Mouse (Mus musculus) CH12F3 (cell line): ENCODE measurements around the gene Olfr1329.
"Not testable (repeated sequence)": the region's sequence is repeated elsewhere in the genome, so short reads cannot be mapped to it uniquely, and the experiment has no call there.

ENCODE experiments used
- in situ Hi-C: fragments of 300-500 bp; cut with MboI; formaldehyde crosslinking; loops from 2 replicates; pipeline ENCODE4 v1.14.3; 2020; ENCODE audit warnings: low sequenced_read_pairs

The Olfr1329 gene

GRCm38 (mm10) chr4:118917365-118917764 lies at the start of gene Olfr1329:
Gene Olfr1329 (minus strand): TSS chr4:118917465.
- in situ Hi-C loops = not testable (repeated sequence)

GRCm38 (mm10) chr4:118961141-118961628 lies 43.9 kb upstream of the Olfr1329 start, which contains the start of gene Lao1:
Gene Lao1 (plus strand): TSS chr4:118961578.
- in situ Hi-C loops = no loop called here

DNA sequence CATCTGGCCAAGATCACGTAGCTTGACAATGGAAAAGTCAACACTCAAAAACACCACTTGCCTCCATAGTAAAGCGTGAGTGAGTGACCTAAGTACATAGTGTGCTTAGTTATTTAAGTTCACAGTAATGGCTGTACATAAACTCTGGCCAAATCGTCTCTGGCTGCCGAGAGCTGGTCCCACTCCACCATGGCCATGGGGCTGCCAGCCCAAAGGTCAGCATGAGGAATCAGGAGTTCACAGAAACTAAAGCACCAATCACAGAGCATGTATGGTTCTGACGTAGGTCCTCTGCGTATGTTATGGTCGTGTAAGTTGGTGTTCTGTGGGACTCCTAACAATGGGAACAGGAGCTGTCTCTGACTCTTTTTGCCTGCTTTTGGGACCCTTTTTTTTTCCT lies 41.5 kb upstream of the Olfr1329 start:
- in situ Hi-C loops = no loop called here

GRCm38 (mm10) chr4:118938512-118938911 lies 21.2 kb upstream of the Olfr1329 start, which contains the start of gene Olfr1328:
Gene Olfr1328 (minus strand): TSS chr4:118938612.
- in situ Hi-C loops = no loop called here

GRCm38 (mm10) chr4:118931326-118931725 lies 14.1 kb upstream of the Olfr1329 start:
- in situ Hi-C loops = not testable (repeated sequence)

- in situ Hi-C loops = no loop called here
These were observed 15.3 kb downstream of the Olfr1329 start for GRCm38 (mm10) chr4:118901981-118902380.

- in situ Hi-C loops = no loop called here
These were observed 29.0 kb downstream of the Olfr1329 start, which contains the start of gene Olfr1330 for GRCm38 (mm10) chr4:118888297-118888696. Gene Olfr1330 (plus strand): TSS chr4:118888597.

GRCm38 (mm10) chr4:118867566-118867965 lies 49.7 kb downstream of the Olfr1329 start:
- in situ Hi-C loops = no loop called here
